Mouse (Mus musculus): Measurements from ENCODE around the gene Gtf2a2. TPM values are rescaled to one million over a fixed set of nuclear protein-coding genes. Genes with fewer than 3 reads are reported as not detected.
A peak's percentile ranks its signal among the peaks of the same experiment; 100 is the strongest.

Gene Gtf2a2
- polyA plus RNA-seq, 1 experiment = 206 TPM

DNA sequence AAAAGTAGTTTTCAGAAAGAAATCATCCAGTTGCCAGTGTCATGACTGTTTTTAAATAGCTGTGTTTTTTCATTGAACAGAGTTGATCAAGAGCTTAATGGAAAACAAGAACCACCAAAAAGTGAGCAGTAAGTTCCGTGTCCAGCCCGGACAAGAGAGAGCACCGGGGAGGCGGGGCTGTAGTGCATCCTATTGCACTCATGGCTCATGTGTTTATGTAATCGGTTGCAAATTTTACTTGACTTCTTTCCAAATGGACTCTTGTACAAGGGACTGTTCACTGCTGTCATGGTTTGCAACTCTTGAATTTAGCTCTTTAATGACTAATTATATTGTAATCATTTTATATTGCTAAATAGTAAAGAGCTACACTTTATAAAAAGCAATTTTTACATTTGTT, 5.4 kb upstream of the Gtf2a2 start:
- H3K27me3 ChIP-seq (ENCODE audit: control insufficient read depth, insufficient read depth, low read length) = no peaks in the 10 kb centered on the region

GRCm38 (mm10) chr9:70007506-70008248, 4.7 kb upstream of the Gtf2a2 start:
- no peak overlapping the region for H3K27ac ChIP-seq (ENCODE audit: control insufficient read depth, insufficient read depth, low read depth, low read length)
- no peak overlapping the region for H3K4me3 ChIP-seq (ENCODE audit: control insufficient read depth, low read depth, low read length)
- no peaks in the 10 kb centered on the region for H3K36me3 ChIP-seq (ENCODE audit: control insufficient read depth, insufficient read depth, low read length)
- H3K27me3 ChIP-seq (ENCODE audit: control insufficient read depth, insufficient read depth, low read length) = no peaks in the 10 kb centered on the region
- no peak for TF ChIP-seq POLR2A (IDR thresholded peaks at IDR 0.05; ENCODE audit: control insufficient read depth, low read depth, low read length)
- TF ChIP-seq CTCF (IDR thresholded peaks at IDR 0.05; ENCODE audit: control insufficient read depth, insufficient read depth, insufficient replicate concordance, low read depth, low read length) = no peak
- no peaks in the 10 kb centered on the region for H3K4me1 ChIP-seq (ENCODE audit: control insufficient read depth, insufficient read depth, low read length)

More for the DNA sequence above, 5.4 kb upstream of the Gtf2a2 start:
- no peak overlapping the region for H3K4me3 ChIP-seq (ENCODE audit: control insufficient read depth, low read depth, low read length)
- H3K27ac ChIP-seq (ENCODE audit: control insufficient read depth, insufficient read depth, low read depth, low read length) = no peak overlapping the region
- TF ChIP-seq POLR2A (IDR thresholded peaks at IDR 0.05; ENCODE audit: control insufficient read depth, low read depth, low read length) (no peak), CTCF (IDR thresholded peaks at IDR 0.05; ENCODE audit: control insufficient read depth, insufficient read depth, insufficient replicate concordance, low read depth, low read length) (no peak)
- H3K36me3 ChIP-seq (ENCODE audit: control insufficient read depth, insufficient read depth, low read length) = 0 out of 2 replicates have a peak, but pooled peaks cover 1% of the 10 kb centered on the region
- no peaks in the 10 kb centered on the region for H3K4me1 ChIP-seq (ENCODE audit: control insufficient read depth, insufficient read depth, low read length)

- TF ChIP-seq POLR2A (IDR thresholded peaks at IDR 0.05; ENCODE audit: control insufficient read depth, low read depth, low read length) (no peak), CTCF (IDR thresholded peaks at IDR 0.05; ENCODE audit: control insufficient read depth, insufficient read depth, insufficient replicate concordance, low read depth, low read length) (no peak)
- Histone ChIP-seq H3K4me1 (ENCODE audit: control insufficient read depth, insufficient read depth, low read length) (no peaks in the 10 kb centered on the region), H3K36me3 (ENCODE audit: control insufficient read depth, insufficient read depth, low read length) (no peaks in the 10 kb centered on the region), H3K27me3 (ENCODE audit: control insufficient read depth, insufficient read depth, low read length) (no peaks in the 10 kb centered on the region), H3K27ac (ENCODE audit: control insufficient read depth, insufficient read depth, low read depth, low read length) (no peak overlapping the region), H3K4me3 (ENCODE audit: control insufficient read depth, low read depth, low read length) (no peak overlapping the region)
These were observed 2.5 kb upstream of the Gtf2a2 start for GRCm38 (mm10) chr9:70009754-70010304.

DNA sequence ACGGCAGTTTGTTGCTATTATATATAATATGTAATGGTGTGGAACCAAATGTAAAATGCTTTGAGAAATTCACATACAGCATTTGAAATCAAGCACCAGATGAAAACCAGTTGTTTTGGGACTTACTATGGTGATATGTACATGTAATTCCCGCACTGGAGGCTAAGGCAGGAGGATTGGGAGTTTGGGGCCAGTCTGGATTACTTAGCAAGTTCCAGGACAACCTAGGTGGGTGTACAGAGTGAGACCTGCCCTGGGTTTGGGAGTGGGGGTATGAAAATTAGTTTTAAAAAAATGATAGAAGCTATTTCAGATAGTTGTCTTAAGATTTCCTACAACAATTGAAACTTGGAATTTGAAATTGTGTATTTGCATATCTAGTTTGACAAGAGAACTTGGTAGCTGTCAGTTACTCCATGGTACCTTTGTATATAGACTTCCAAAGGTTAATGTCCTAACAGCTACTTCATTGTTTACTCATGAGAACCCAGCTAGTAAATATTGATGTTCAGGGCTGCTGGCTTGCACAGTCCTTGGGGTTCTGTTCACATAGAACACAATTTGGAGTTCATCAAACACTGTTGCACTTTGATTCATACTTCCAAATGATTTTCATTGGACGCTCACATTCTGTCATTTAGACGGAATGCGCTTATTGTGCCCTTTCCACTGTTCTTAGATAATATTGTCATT, 1.4 kb upstream of the Gtf2a2 start:
- Histone ChIP-seq H3K27me3 (ENCODE audit: control insufficient read depth, insufficient read depth, low read length) (no peaks in the 10 kb centered on the region), H3K4me3 (ENCODE audit: control insufficient read depth, low read depth, low read length) (no peak overlapping the region), H3K27ac (ENCODE audit: control insufficient read depth, insufficient read depth, low read depth, low read length) (no peak overlapping the region), H3K4me1 (ENCODE audit: control insufficient read depth, insufficient read depth, low read length) (no peaks in the 10 kb centered on the region), H3K36me3 (ENCODE audit: control insufficient read depth, insufficient read depth, low read length) (no peaks in the 10 kb centered on the region)
- TF ChIP-seq POLR2A (IDR thresholded peaks at IDR 0.05; ENCODE audit: control insufficient read depth, low read depth, low read length) = no peak
- no peak for TF ChIP-seq CTCF (IDR thresholded peaks at IDR 0.05; ENCODE audit: control insufficient read depth, insufficient read depth, insufficient replicate concordance, low read depth, low read length)

- H3K4me3 ChIP-seq (ENCODE audit: control insufficient read depth, low read depth, low read length) = peak overlapping the region; percentile 98
- H3K4me1 ChIP-seq (ENCODE audit: control insufficient read depth, insufficient read depth, low read length) = no peaks in the 10 kb centered on the region
- TF ChIP-seq POLR2A (IDR thresholded peaks at IDR 0.05; ENCODE audit: control insufficient read depth, low read depth, low read length) = no peak
- no peak for TF ChIP-seq CTCF (IDR thresholded peaks at IDR 0.05; ENCODE audit: control insufficient read depth, insufficient read depth, insufficient replicate concordance, low read depth, low read length)
- H3K27ac ChIP-seq (ENCODE audit: control insufficient read depth, insufficient read depth, low read depth, low read length) = peak overlapping the region; percentile 96
- H3K27me3 ChIP-seq (ENCODE audit: control insufficient read depth, insufficient read depth, low read length) = no peaks in the 10 kb centered on the region
- no peaks in the 10 kb centered on the region for H3K36me3 ChIP-seq (ENCODE audit: control insufficient read depth, insufficient read depth, low read length)
These were observed 578 bp upstream of the Gtf2a2 start for GRCm38 (mm10) chr9:70011537-70012407.

- no peak overlapping the region for H3K27ac ChIP-seq (ENCODE audit: control insufficient read depth, insufficient read depth, low read depth, low read length)
- no peak overlapping the region for H3K4me3 ChIP-seq (ENCODE audit: control insufficient read depth, low read depth, low read length)
- TF ChIP-seq POLR2A (IDR thresholded peaks at IDR 0.05; ENCODE audit: control insufficient read depth, low read depth, low read length) (no peak), CTCF (IDR thresholded peaks at IDR 0.05; ENCODE audit: control insufficient read depth, insufficient read depth, insufficient replicate concordance, low read depth, low read length) (no peak)
- H3K27me3 ChIP-seq (ENCODE audit: control insufficient read depth, insufficient read depth, low read length) = no peaks in the 10 kb centered on the region
- H3K36me3 ChIP-seq (ENCODE audit: control insufficient read depth, insufficient read depth, low read length) = no peaks in the 10 kb centered on the region
- H3K4me1 ChIP-seq (ENCODE audit: control insufficient read depth, insufficient read depth, low read length) = no peaks in the 10 kb centered on the region
These were observed 3.3 kb downstream of the Gtf2a2 start for GRCm38 (mm10) chr9:70015632-70016031.
